Mouse (Mus musculus) spleen, adult 2 months (tissue): ENCODE results near the gene Arsa. TPM values are rescaled to one million over a fixed set of nuclear protein-coding genes. Genes with fewer than 3 reads are reported as not detected.

Experiments used
- DNase-seq, 2 experiments: peaks; one replicate each; pipeline versions ENCODE4 v3.0.0 to v3.0.0-alpha.2; 2012 to 2021; ENCODE audit warnings: low spot score in 2 of 2, low read depth in 1 of 2
- H3K27ac ChIP-seq: fragments of 200-500 bp; 2 replicates; pipeline ENCODE4 v1.5.1; 2012; ENCODE audit warnings: low read length, inconsistent platforms; ENCODE audit not compliant: insufficient read depth
- H3K27me3 ChIP-seq: fragments of 200-500 bp; 2 replicates; pipeline ENCODE4 v1.6.1; 2012; ENCODE audit warnings: mild to moderate bottlenecking, moderate library complexity, low read length, inconsistent platforms; ENCODE audit not compliant: control insufficient read depth, insufficient read depth
- H3K36me3 ChIP-seq: fragments of 200-500 bp; 2 replicates; pipeline ENCODE4 v1.6.1; 2012; ENCODE audit warnings: mild to moderate bottlenecking, low read length, inconsistent platforms; ENCODE audit not compliant: control insufficient read depth, insufficient read depth
- H3K4me1 ChIP-seq: fragments of 200-500 bp; 2 replicates; pipeline ENCODE4 v1.6.1; 2011; ENCODE audit warnings: inconsistent platforms; ENCODE audit not compliant: control insufficient read depth, insufficient read depth, insufficient read length
- H3K4me3 ChIP-seq: fragments of 200-500 bp; 2 replicates; pipeline ENCODE4 v1.5.1; 2011; ENCODE audit warnings: mild to moderate bottlenecking, inconsistent platforms; ENCODE audit not compliant: insufficient read depth, insufficient read length; ENCODE audit errors: extremely low read depth
- CTCF ChIP-seq: fragments of 200-500 bp; IDR thresholded peaks from 2 replicates; pipeline ENCODE4 v1.5.1; 2011; ENCODE audit warnings: mild to moderate bottlenecking, inconsistent platforms; ENCODE audit not compliant: insufficient read depth, insufficient read length, insufficient replicate concordance; ENCODE audit errors: extremely low read depth
- POLR2A ChIP-seq: fragments of 200-500 bp; IDR thresholded peaks from 2 replicates; pipeline ENCODE4 v1.6.1; 2011; ENCODE audit warnings: low read depth, low read length, inconsistent platforms
- WGBS: fragments of 180-500 bp; shearing (Covaris S2); methylation state at CpG from one replicate; pipeline ENCODE4 v1.1.7; 2018; 5-methylcytosine and 5-hydroxymethylcytosine counted together
- polyA plus RNA-seq: library from polyadenylated mRNA; depleted of rRNA; stranded (reverse); fragments of >200 nt; gene quantifications from 2 replicates; pipeline ENCODE4 v1.2.3, GENCODE M21; 2012

Gene Arsa
- polyA plus RNA-seq, 1 experiment, result 31.3 TPM

DNA sequence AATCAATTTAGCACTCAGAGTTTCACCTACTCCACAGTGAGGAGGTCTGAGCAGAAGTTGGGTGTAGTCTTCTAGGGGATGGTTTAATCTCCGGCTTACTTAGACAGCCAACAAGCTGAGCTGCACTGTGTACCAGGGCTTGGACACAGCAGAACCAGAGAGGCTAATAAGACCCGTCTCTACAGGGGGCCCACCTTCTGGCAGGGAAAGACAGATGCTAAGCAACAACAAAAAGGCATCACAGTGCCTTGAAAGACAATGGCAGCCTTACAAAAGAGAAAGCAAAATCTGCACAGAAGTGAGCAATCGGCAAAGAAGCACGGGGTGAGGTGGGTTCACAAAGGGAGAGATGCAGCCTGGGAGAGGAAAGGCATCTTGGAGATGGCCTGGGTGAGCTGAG is 18.9 kb upstream of the Arsa start:
- Histone ChIP-seq H3K36me3 (no peaks in the 10 kb centered on the region), H3K27ac (no peak overlapping the region), H3K27me3 (peaks cover 16% of the 10 kb centered on the region), H3K4me1 (peaks cover 3% of the 10 kb centered on the region; the same call in 1 of the 2 replicates), H3K4me3 (no peak overlapping the region)
- WGBS, result 73% methylated on average over 4 of the region's 4 CpGs
- no peak for DNase-seq
- TF ChIP-seq POLR2A (no peak), CTCF (no peak)

DNA sequence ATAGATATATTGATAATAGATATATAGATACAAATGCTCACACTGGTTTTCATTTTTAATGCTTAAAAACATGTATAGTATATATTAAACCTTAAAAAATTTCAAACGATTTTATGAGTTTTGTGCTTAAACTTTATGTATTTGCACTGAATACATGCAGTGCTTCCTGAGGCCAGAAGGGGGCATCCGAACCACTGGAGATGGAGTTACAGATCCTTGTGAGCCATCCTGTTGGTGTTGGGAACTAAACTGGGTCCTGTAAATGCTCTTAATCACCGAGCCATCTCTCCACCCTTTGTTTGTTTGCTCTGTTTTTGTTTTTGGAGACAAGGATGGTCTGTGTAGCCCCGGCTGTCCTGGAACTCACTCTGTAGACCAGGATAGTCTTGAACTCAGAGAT is 17.7 kb upstream of the Arsa start:
- no peak overlapping the region for H3K27ac ChIP-seq
- peaks cover 12% of the 10 kb centered on the region for H3K27me3 ChIP-seq
- no peaks in the 10 kb centered on the region for H3K36me3 ChIP-seq
- H3K4me3 ChIP-seq, result no peak overlapping the region
- peaks cover 3% of the 10 kb centered on the region; the same call in 1 of the 2 replicates for H3K4me1 ChIP-seq
- no peak for DNase-seq
- TF ChIP-seq POLR2A (no peak), CTCF (peak; percentile 30; the same call in 1 of the 2 replicates)
- 75% methylated on average over 4 of the region's 4 CpGs for WGBS

DNA sequence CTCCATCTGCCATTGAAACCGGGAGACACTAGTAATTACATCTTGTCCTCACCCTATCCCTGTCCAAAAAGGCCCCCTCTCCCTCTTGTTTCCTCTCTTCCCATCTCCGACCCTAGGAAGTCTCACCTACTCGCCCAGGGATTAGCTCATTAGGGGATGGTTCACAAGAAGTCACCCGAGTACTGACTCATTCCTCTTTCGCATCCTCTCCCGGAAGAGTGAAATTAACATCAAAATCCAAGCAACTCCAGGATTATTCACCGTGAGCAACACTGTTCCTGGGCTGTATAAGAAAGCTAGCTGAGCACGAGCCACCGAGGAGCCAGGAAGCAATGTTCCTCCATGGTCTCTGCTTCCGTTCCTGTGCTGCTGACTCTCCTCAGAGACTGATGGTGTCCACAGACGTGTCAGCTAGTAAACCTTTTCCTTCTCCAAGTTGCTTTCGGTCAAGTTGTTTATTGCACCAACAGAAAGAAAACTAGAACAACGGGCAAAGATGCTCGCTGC is 11.4 kb upstream of the Arsa start:
- H3K27me3 ChIP-seq, result no peaks in the 10 kb centered on the region
- DNase-seq, result no peak
- WGBS, result 72% methylated on average over 14 of the region's 14 CpGs
- no peaks in the 10 kb centered on the region for H3K4me1 ChIP-seq
- TF ChIP-seq POLR2A (no peak), CTCF (no peak)
- no peaks in the 10 kb centered on the region for H3K36me3 ChIP-seq
- no peak overlapping the region for H3K27ac ChIP-seq
- H3K4me3 ChIP-seq, result no peak overlapping the region

DNA sequence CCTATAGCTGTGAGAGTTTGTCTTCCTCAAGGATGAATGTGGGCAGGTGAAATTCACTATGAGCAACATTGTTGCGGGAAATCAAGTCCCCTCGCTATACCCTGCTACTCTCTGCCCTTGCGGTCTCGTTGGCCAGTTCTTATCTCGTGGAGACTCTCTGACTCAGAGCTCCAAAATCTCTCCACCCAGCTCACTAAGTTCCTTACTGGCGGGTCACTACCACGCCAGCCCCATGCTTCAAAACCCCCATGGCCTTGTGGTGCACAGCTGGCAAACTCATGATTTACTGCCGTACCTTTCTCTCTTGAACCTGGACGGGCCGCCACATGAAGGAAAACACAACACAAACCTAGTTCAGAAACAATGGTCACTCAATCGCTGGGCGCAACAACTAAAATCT is 11.0 kb upstream of the Arsa start:
- no peak for DNase-seq
- Histone ChIP-seq H3K36me3 (no peaks in the 10 kb centered on the region), H3K27me3 (no peaks in the 10 kb centered on the region), H3K4me1 (no peaks in the 10 kb centered on the region), H3K27ac (no peak overlapping the region), H3K4me3 (no peak overlapping the region; the same call in 1 of the 2 replicates)
- 83% methylated on average over 12 of the region's 12 CpGs for WGBS
- no peak for TF ChIP-seq POLR2A
- TF ChIP-seq CTCF, result no peak

DNA sequence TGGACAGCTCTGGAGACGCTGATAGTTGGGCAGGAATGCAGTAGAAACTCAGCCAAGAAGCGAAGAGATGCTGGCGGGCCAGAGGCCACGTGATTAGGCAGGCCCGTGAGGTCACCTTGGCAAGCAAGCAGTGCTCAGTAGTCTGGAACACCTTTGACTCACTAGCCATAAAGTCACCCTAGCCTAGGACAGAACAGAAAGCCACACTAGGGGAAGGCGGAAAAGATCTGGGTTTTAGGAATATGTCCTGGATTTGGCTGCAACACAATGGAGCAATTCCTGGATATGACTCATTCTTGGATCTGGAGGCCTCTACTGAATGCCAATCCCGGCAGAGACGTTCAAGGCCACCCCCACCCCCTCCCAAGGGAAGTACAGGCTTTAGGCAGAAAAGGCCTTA is 3.4 kb upstream of the Arsa start:
- Histone ChIP-seq H3K36me3 (no peaks in the 10 kb centered on the region), H3K27me3 (no peaks in the 10 kb centered on the region), H3K4me3 (no peak overlapping the region), H3K27ac (no peak overlapping the region), H3K4me1 (peaks cover under 1% of the 10 kb centered on the region; the same call in 1 of the 2 replicates)
- WGBS, result 91% methylated on average over 8 of the region's 8 CpGs
- no peak for TF ChIP-seq POLR2A
- TF ChIP-seq CTCF, result no peak
- no peak for DNase-seq

DNA sequence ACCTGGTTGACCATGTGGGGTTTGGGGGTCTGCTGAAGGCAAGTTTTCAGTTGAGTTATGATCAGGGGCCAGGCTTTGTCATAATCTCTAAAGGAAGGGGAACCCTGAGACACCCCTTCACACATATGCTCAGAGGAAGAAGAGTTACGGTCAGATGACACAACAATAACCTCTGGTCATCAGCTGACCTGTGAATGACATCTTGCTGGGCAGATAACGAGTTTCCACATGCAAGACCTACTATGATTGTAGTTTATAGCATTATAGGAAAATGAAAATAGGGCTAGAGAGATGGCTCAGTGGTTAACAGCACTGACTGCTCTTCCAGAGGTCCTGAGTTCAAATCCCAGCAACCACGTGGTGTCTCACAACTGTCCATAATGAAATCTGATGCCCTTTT is 1.4 kb upstream of the Arsa start:
- 92% methylated on average over 3 of the region's 3 CpGs for WGBS
- H3K4me1 ChIP-seq, result peaks cover 4% of the 10 kb centered on the region; the same call in 1 of the 2 replicates
- no peak for DNase-seq
- no peak overlapping the region for H3K4me3 ChIP-seq
- no peak overlapping the region for H3K27ac ChIP-seq
- TF ChIP-seq POLR2A (no peak), CTCF (no peak)
- no peaks in the 10 kb centered on the region for H3K27me3 ChIP-seq
- no peaks in the 10 kb centered on the region for H3K36me3 ChIP-seq

DNA sequence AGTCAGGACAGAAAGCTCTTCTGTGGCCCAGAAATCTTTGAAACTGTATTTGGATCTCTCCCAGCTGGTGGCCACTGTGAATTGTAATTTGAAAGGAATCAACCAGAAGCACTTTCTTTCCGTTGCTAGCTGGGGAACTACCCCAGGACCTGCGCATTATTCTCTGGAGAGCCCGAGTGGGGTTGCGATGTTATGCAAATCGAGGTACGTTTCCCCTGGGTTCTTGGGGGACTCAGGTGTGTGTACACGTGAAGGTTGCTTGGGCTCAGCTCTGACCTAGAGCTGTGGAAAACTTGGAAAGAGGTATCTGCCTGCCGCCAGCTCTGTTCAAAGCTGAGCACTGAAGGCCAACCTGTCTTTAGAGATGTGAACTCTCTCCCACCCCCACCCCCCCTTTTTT is 581 bp upstream of the Arsa start:
- 68% methylated on average over 8 of the region's 8 CpGs for WGBS
- no peak for TF ChIP-seq POLR2A
- TF ChIP-seq CTCF, result no peak
- H3K4me1 ChIP-seq, result peaks cover 4% of the 10 kb centered on the region; the same call in 1 of the 2 replicates
- DNase-seq, result no peak
- H3K4me3 ChIP-seq, result no peak overlapping the region
- no peak overlapping the region; the same call in 1 of the 2 replicates for H3K27ac ChIP-seq
- no peaks in the 10 kb centered on the region for H3K27me3 ChIP-seq
- H3K36me3 ChIP-seq, result peaks cover 1% of the 10 kb centered on the region; the same call in 1 of the 2 replicates

DNA sequence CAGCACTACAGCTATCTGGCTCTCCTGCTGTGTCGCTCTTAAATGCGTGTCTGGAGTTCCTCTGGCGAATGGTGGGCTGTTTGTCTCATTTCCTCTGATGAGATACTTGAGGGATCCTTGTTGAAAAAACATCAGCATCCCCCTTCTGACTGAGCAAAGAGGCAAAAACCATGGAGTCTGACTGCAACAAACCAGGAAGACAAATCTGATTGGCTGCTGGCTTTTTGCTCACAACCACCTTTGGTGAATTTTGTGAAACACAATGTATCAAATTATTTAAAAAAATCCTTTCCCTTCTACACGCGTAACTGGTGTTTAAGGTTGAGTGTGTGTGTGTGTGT is 780 bp downstream of the Arsa start:
- H3K27ac ChIP-seq, result peak overlapping the region; percentile 64
- H3K36me3 ChIP-seq, result peaks cover 1% of the 10 kb centered on the region; the same call in 1 of the 2 replicates
- WGBS, result 3% methylated on average over 5 of the region's 5 CpGs
- H3K4me1 ChIP-seq, result peaks cover 4% of the 10 kb centered on the region; the same call in 1 of the 2 replicates
- TF ChIP-seq POLR2A (no peak), CTCF (no peak)
- H3K27me3 ChIP-seq, result no peaks in the 10 kb centered on the region
- DNase-seq, result no peak
- peak overlapping the region; percentile 69 for H3K4me3 ChIP-seq
